In genomic region chr5:90881021-90881420, GRCm38 (mm10) we compare ENCODE assay signal across 29 mouse cellular contexts. TPM values are rescaled to one million over a fixed set of nuclear protein-coding genes. Genes with fewer than 3 reads are reported as not detected.
DNase-seq lines count a peak whose midpoint lies in the region; ATAC-seq lines count a peak whose summit lies in the region.
"Had no signal": no experiment of that assay in that cellular context is flagged by ENCODE, and none has a peak within 500 bp of the region (broad histone marks: within the 10 kb centered on the region; RNA-seq: fewer than 3 reads in every experiment).

No protein-coding gene starts in this region.

- no peak overlapping the region for H3K27ac ChIP-seq in hindbrain, embryonic 12.5 days
- no peak overlapping the region for H3K27ac ChIP-seq in forebrain, embryonic 14.5 days (ENCODE audit: low read depth, low read length)
- H3K27ac ChIP-seq: forebrain, embryonic 12.5 days; heart, embryonic 13.5 days; hindbrain, postnatal 0 days; limb, embryonic 13.5 days; liver, embryonic 14.5 days; midbrain, embryonic 13.5 days; stomach, embryonic 15.5 days had no signal

- ATAC-seq in hindbrain, embryonic 12.5 days (ENCODE audit: low FRiP score), result no peak
- no peak for ATAC-seq in forebrain, embryonic 14.5 days
- ATAC-seq: hindbrain, postnatal 0 days; intestine, postnatal 0 days; midbrain, embryonic 13.5 days had no signal

- no peaks in the 10 kb centered on the region for H3K9me3 ChIP-seq in hindbrain, embryonic 12.5 days (replicated peaks)
- H3K9me3 ChIP-seq in forebrain, embryonic 14.5 days (replicated peaks; ENCODE audit: control insufficient read depth, low read length), result no peaks in the 10 kb centered on the region
- H3K9me3 ChIP-seq: forebrain, embryonic 12.5 days; G1E; heart, embryonic 13.5 days; limb, embryonic 13.5 days; midbrain, embryonic 13.5 days; stomach, embryonic 15.5 days had no signal

- H3K4me2 ChIP-seq in hindbrain, embryonic 12.5 days (replicated peaks), result no peak overlapping the region
- H3K4me2 ChIP-seq in forebrain, embryonic 14.5 days (ENCODE audit: low read length), result no peak overlapping the region
- H3K4me2 ChIP-seq: forebrain, embryonic 12.5 days; heart, embryonic 13.5 days; limb, embryonic 13.5 days; midbrain, embryonic 13.5 days; stomach, embryonic 15.5 days had no signal

- H3K36me3 ChIP-seq in hindbrain, embryonic 12.5 days, result no peaks in the 10 kb centered on the region
- H3K36me3 ChIP-seq in forebrain, embryonic 14.5 days (ENCODE audit: control insufficient read depth, insufficient read depth, low read length), result no peaks in the 10 kb centered on the region
- H3K36me3 ChIP-seq: forebrain, embryonic 12.5 days; G1E; heart, embryonic 13.5 days; limb, embryonic 13.5 days; midbrain, embryonic 13.5 days; stomach, embryonic 15.5 days had no signal

- peak; percentile 24 for DNase-seq in adrenal gland, postnatal 10 days
- no peak for DNase-seq in adrenal gland, adult 18-20 months (ENCODE audit: low spot score in 2 of 2)
- DNase-seq in heart, postnatal 25 days (ENCODE audit: low spot score), result peak; percentile 22
- no peak for DNase-seq in heart, adult 8-10 months (ENCODE audit: low spot score)
- peak; percentile 31 for DNase-seq in ovary, adult 18-20 months (ENCODE audit: low spot score)
- DNase-seq in ovary, postnatal 36 days (ENCODE audit: low spot score), result no peak
- no peak for DNase-seq in forebrain, embryonic 14.5 days (ENCODE audit: low spot score)
- DNase-seq: cerebellum, adult 2 months; cerebellum, postnatal 36 days; right cerebral cortex, postnatal 25 days; thymus, adult 18-20 months had no signal

- H3K27me3 ChIP-seq in hindbrain, embryonic 12.5 days, result no peaks in the 10 kb centered on the region
- H3K27me3 ChIP-seq in forebrain, embryonic 14.5 days (replicated peaks; ENCODE audit: control insufficient read depth, insufficient read depth, low read length), result no peaks in the 10 kb centered on the region
- H3K27me3 ChIP-seq: forebrain, embryonic 12.5 days; heart, embryonic 13.5 days; limb, embryonic 13.5 days; midbrain, embryonic 13.5 days; stomach, embryonic 15.5 days had no signal

- no peaks in the 10 kb centered on the region for H3K4me1 ChIP-seq in hindbrain, embryonic 12.5 days
- no peaks in the 10 kb centered on the region for H3K4me1 ChIP-seq in forebrain, embryonic 14.5 days (ENCODE audit: control insufficient read depth, insufficient read depth, low read length)
- H3K4me1 ChIP-seq: forebrain, embryonic 12.5 days; midbrain, embryonic 13.5 days; stomach, embryonic 15.5 days had no signal

- no peak overlapping the region for H3K9ac ChIP-seq in hindbrain, embryonic 12.5 days
- H3K9ac ChIP-seq in forebrain, embryonic 14.5 days (ENCODE audit: low read length), result no peak overlapping the region
- H3K9ac ChIP-seq: forebrain, embryonic 12.5 days; heart, embryonic 13.5 days; limb, embryonic 13.5 days; liver, embryonic 14.5 days; midbrain, embryonic 13.5 days; stomach, embryonic 15.5 days had no signal

- 91% methylated on average over 4 of the region's 4 CpGs for WGBS in hindbrain, embryonic 12.5 days
- 91% methylated on average over 4 of the region's 4 CpGs for WGBS in forebrain, embryonic 14.5 days

- intact Hi-C loops in heart, postnatal 25 days (cut with DNase I), result no loop called here

- no peak overlapping the region for H3K4me3 ChIP-seq in hindbrain, embryonic 12.5 days
- H3K4me3 ChIP-seq in forebrain, embryonic 14.5 days (ENCODE audit: low read depth, low read length), result no peak overlapping the region
- H3K4me3 ChIP-seq: forebrain, embryonic 12.5 days; heart, embryonic 13.5 days; limb, embryonic 13.5 days; midbrain, embryonic 13.5 days; stomach, embryonic 15.5 days had no signal

RNA-seq across cellular contexts. Expression of gene Cxcl1, which starts 10.0 kb away (rescaled TPM):
- total RNA-seq in adrenal gland, postnatal 10 days (2021), result 1 to 10 TPM; 1.3 TPM
- total RNA-seq in adrenal gland, adult 18-20 months (2021), result 1 to 10 TPM in 1 of 2 experiments, under 1 TPM in 1; 0.86 to 1.5 TPM
- total RNA-seq in heart, postnatal 25 days (2021), result under 1 TPM; 0.55 to 0.64 TPM
- total RNA-seq in heart, adult 8-10 months (2022), result 1 to 10 TPM in 2 of 4 experiments, under 1 TPM in 2; 0.38 to 1.3 (median 0.92) TPM
- 0.25 and 0.30 TPM in 2 replicates for polyA plus RNA-seq in hindbrain, embryonic 12.5 days (2016; fragmentation: Nextera tagmentation; extraction: Ambion mirVana)
- polyA plus RNA-seq in forebrain, embryonic 14.5 days (2014; fragmentation: Nextera tagmentation; extraction: Ambion mirVana), result 0.56 TPM in 1 of 2 replicates, not detected in the other
- total RNA-seq: hematopoietic stem cell, adult 5-6 weeks; hindbrain, postnatal 0 days; megakaryocyte progenitor cell, adult 5-6 weeks had no signal
- polyA plus RNA-seq: forebrain, embryonic 12.5 days; G1E; midbrain, embryonic 13.5 days; neural tube, embryonic 14.5 days had no signal

RNA-seq across cellular contexts. Expression of gene Cxcl2, which starts 22.6 kb away (rescaled TPM):
- total RNA-seq in adrenal gland, postnatal 10 days (2021), result under 1 TPM in 1 of 2 experiments, not detected in 1; 0.36 TPM
- under 1 TPM in 1 of 2 experiments, not detected in 1; 0.32 TPM for total RNA-seq in adrenal gland, adult 18-20 months (2021)
- not detected for total RNA-seq in heart, postnatal 25 days (2021)
- total RNA-seq in heart, adult 8-10 months (2022), result 1 to 10 TPM in 1 of 4 experiments, not detected in 3; 2.3 TPM
- not detected in 2 replicates for polyA plus RNA-seq in hindbrain, embryonic 12.5 days (2016; fragmentation: Nextera tagmentation; extraction: Ambion mirVana)
- not detected in 2 replicates for polyA plus RNA-seq in forebrain, embryonic 14.5 days (2014; fragmentation: Nextera tagmentation; extraction: Ambion mirVana)
- total RNA-seq: hindbrain, postnatal 0 days; layer of hippocampus, adult 18-20 months; layer of hippocampus, postnatal 25 days; left cerebral cortex, postnatal 14 days had no signal
- polyA plus RNA-seq: cerebellum, adult 2 months; forebrain, embryonic 12.5 days; frontal cortex, adult 2 months; G1E; heart, embryonic 13.5 days; lung, embryonic 16.5 days; midbrain, embryonic 13.5 days; neural tube, embryonic 14.5 days; stomach, embryonic 15.5 days had no signal

RNA-seq across cellular contexts. Expression of gene Mthfd2l, which starts 49.9 kb away (rescaled TPM):
- 10 to 100 TPM; 14.8 to 16.1 TPM for total RNA-seq in adrenal gland, postnatal 10 days (2021)
- 10 to 100 TPM; 19.6 to 20.6 TPM for total RNA-seq in adrenal gland, adult 18-20 months (2021)
- total RNA-seq in heart, postnatal 25 days (2021), result 10 to 100 TPM; 10.3 to 12.6 TPM
- 1 to 10 TPM; 6.8 to 8.8 (median 7.9) TPM for total RNA-seq in heart, adult 8-10 months (2022)
- polyA plus RNA-seq in hindbrain, embryonic 12.5 days (2016; fragmentation: Nextera tagmentation; extraction: Ambion mirVana), result 91.6 and 94.2 TPM in 2 replicates
- polyA plus RNA-seq in forebrain, embryonic 14.5 days (2014; fragmentation: Nextera tagmentation; extraction: Ambion mirVana), result 71.9 and 86.0 TPM in 2 replicates

Comparison
In these comparisons a context has a peak if more than half of its experiments do, and no peak if none do; other contexts are left out.
1. DNase-seq: peak in adrenal gland, postnatal 10 days (single experiment), heart, postnatal 25 days (single experiment) and ovary, adult 18-20 months (single experiment); none in adrenal gland, adult 18-20 months (0 of 2), heart, adult 8-10 months (single experiment), ovary, postnatal 36 days (single experiment) and forebrain, embryonic 14.5 days (single experiment).